ENCODE assay signal across 14 mouse cellular contexts in genomic region chr11:110632001-110632400, GRCm38 (mm10).
"Had no signal": no experiment of that assay in that cellular context is flagged by ENCODE, and none has a peak within 500 bp of the region (broad histone marks: within the 10 kb centered on the region; RNA-seq: fewer than 3 reads in every experiment).

No protein-coding gene starts in this region.

- H3K4me2 ChIP-seq: limb, embryonic 12.5 days; midbrain, embryonic 13.5 days; neural tube, embryonic 13.5 days had no signal

- H3K27me3 ChIP-seq: limb, embryonic 12.5 days; midbrain, embryonic 13.5 days; neural tube, embryonic 13.5 days had no signal

- H3K4me3 ChIP-seq: layer of hippocampus, adult 2 months; limb, embryonic 12.5 days; midbrain, embryonic 13.5 days; neural tube, embryonic 13.5 days had no signal

- ATAC-seq: hindbrain, embryonic 16.5 days; inflammation-experienced regulatory T-cells, adult 6 months; intestine, postnatal 0 days; midbrain, embryonic 13.5 days had no signal

- DNase-seq: lung, adult 18-20 months; lung, postnatal 36 days; retina, postnatal 1 day; right cerebral cortex, postnatal 4 days; spleen, adult 18-20 months; thymus, adult 18-20 months; thymus, postnatal 14 days had no signal

- H3K36me3 ChIP-seq: limb, embryonic 12.5 days; midbrain, embryonic 13.5 days; neural tube, embryonic 13.5 days had no signal
